Mouse (Mus musculus) R1 (cell line): Measurements from ENCODE around the gene Eipr1.

Experiments used
- DNase-seq: peaks from one replicate; pipeline ENCODE4 v3.0.0-alpha.2; 2018; ENCODE audit warnings: low read depth, low spot score

The Eipr1 gene

GRCm38 (mm10) chr12:28823518-28823917 lies 71.9 kb downstream of the Eipr1 start:
- DNase-seq, result no peak

GRCm38 (mm10) chr12:28829502-28829901 lies 77.9 kb downstream of the Eipr1 start:
- DNase-seq, result peak; percentile 65

GRCm38 (mm10) chr12:28830471-28830870 lies 78.9 kb downstream of the Eipr1 start:
- DNase-seq, result no peak

GRCm38 (mm10) chr12:28831066-28831733 lies 79.6 kb downstream of the Eipr1 start:
- peak; percentile 67 for DNase-seq

GRCm38 (mm10) chr12:28834266-28834665 lies 82.7 kb downstream of the Eipr1 start:
- DNase-seq, result no peak

- no peak for DNase-seq
Observed at GRCm38 (mm10) chr12:28835683-28836082, 84.1 kb downstream of the Eipr1 start.

- no peak for DNase-seq
Observed at GRCm38 (mm10) chr12:28838268-28838667, 86.7 kb downstream of the Eipr1 start.

- no peak for DNase-seq
Observed at GRCm38 (mm10) chr12:28838971-28839370, 87.4 kb downstream of the Eipr1 start.

- DNase-seq, result no peak
Observed at GRCm38 (mm10) chr12:28841179-28841698, 89.6 kb downstream of the Eipr1 start.

- DNase-seq, result no peak
Observed at GRCm38 (mm10) chr12:28845811-28846210, 94.2 kb downstream of the Eipr1 start.

GRCm38 (mm10) chr12:28847401-28847800 lies 95.8 kb downstream of the Eipr1 start:
- no peak for DNase-seq

- DNase-seq, result no peak
Observed at GRCm38 (mm10) chr12:28848726-28849612, 97.4 kb downstream of the Eipr1 start.

GRCm38 (mm10) chr12:28859495-28860263 lies 108.1 kb downstream of the Eipr1 start:
- DNase-seq, result no peak

- no peak for DNase-seq
Observed at GRCm38 (mm10) chr12:28860264-28860560, 108.6 kb downstream of the Eipr1 start.

GRCm38 (mm10) chr12:28863260-28863659 lies 111.7 kb downstream of the Eipr1 start:
- no peak for DNase-seq

- peak; percentile 8 for DNase-seq
Observed at GRCm38 (mm10) chr12:28866121-28866520, 114.5 kb downstream of the Eipr1 start.

GRCm38 (mm10) chr12:28868794-28869193 lies 117.2 kb downstream of the Eipr1 start:
- DNase-seq, result no peak

- DNase-seq, result no peak
Observed at GRCm38 (mm10) chr12:28872271-28872670, 120.7 kb downstream of the Eipr1 start.

- no peak for DNase-seq
Observed at GRCm38 (mm10) chr12:28874781-28875251, 123.2 kb downstream of the Eipr1 start.

GRCm38 (mm10) chr12:28875471-28875870 lies 123.9 kb downstream of the Eipr1 start:
- DNase-seq, result no peak

GRCm38 (mm10) chr12:28880471-28880870 lies 128.9 kb downstream of the Eipr1 start:
- DNase-seq, result no peak

- no peak for DNase-seq
Observed at GRCm38 (mm10) chr12:28887712-28888111, 136.1 kb downstream of the Eipr1 start.
